Mouse (Mus musculus) layer of hippocampus, adult 9-10 months (tissue): ENCODE results near the gene Snrpf.

ENCODE experiments used
- DNase-seq: peaks from one replicate; pipeline ENCODE4 v3.0.0; 2022; ENCODE audit warnings: low spot score

The Snrpf gene

DNA sequence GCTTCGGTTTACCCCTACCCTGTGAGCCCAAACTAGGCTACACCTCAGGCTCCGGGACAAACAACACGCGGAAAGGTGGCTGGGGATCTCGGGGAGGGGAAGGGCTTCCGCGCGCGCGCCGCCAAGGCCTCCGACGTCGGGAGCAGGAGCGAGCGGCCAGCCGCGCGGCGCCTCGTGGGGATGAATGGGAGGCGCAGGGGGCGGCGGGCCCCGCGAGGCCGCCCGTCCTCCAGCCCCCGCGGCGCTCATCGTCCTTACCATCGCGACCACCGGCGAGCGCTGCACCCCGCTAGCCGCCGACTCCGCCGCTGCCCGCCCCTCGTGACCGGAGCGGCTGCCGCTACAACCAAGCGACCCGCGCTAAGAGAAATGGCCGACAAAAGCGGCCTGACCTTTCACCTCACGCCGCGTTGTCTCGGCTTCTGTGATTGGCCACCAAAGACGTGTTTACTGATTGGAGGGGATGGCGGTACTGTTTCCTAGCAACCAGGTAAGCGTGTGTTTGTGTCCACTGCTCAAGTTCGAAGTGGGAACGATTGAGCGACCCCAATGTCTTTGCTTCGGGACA, at the start of gene Snrpf:
Gene Snrpf, minus strand, starts transcription at position 426 of the 568 bp plus-strand sequence.
- DNase-seq, result peak; percentile 95

DNA sequence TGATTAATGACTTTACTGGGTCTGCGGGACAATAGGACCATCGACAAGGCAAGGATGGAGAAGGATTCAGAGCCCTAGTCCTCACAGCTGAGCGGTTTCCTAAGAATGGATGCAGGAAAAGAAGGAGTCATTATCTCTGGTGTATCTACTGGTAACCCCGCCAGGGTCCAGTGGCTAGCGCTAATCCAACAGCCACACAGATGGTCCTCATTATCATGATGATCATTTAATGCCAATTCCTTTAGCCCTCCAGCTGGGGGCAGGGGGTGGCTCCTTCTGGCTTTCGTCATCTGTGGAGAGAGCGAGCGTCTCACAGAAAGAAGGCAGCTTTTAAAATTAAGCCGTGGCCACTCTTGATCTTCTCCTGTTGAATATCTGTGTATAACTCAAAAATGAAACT, 46.4 kb upstream of the Snrpf start:
- DNase-seq, result no peak

DNA sequence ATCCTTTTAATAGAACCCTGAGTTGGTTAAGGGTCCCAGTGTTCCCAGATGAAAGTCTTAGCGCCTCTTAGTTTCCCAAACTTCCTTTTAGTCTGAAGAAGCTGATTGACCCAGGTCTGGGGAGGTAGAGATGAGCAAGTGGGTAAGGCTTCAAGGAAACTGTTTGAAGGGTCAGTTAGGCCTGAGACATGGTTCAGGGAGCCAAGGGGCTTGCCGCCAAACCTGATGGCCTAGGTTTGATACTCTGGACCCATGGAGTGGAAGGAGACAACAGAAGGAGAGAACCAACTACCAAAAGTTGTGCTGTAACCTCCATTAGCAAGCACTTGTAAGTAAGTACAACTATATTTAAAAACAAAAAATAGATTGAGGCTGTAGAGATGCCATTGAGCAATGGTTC, 44.5 kb upstream of the Snrpf start:
- DNase-seq, result no peak

GRCm38 (mm10) chr10:93633563-93633962, 44.1 kb upstream of the Snrpf start:
- no peak for DNase-seq

- no peak for DNase-seq
Measured at GRCm38 (mm10) chr10:93632086-93632485, 42.6 kb upstream of the Snrpf start.

DNA sequence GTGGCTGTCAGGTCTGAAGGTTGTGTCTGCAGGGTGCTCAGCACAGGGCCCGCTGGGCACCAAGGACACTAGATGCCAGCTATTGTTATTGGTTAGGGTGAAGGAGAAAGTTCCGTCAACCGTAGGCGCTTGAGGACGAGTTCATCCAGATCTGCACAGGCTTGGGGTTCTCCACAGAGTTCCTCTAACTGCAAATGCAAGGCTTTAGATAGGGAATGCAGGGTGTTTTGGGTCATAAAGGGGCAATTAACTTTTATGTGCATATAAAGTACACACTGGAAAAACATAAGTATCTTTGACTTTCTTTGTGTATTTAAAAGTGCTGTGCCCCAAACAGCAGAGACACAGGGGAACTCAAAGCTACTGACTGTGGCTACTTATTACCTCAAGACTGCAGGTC, 40.8 kb upstream of the Snrpf start:
- no peak for DNase-seq

DNA sequence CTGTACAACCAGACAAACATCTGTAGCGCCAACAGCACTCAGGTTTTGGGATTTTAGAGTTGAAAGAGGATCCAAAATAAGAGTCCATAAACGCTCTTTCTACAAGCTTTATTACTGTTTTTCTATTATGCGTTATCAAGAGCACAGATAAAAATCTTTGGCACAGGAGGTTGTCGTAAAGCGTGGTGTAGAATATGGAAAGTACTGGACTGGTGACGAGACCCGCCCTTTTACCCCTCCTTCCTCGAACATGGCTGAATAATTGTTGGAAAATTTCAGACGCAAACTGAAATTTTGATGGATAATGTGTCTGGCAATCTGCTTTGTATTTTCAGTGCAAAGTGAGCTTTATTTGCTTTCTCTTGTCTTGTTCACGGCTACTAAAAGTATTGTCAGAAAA, 34.6 kb upstream of the Snrpf start:
- DNase-seq, result no peak

GRCm38 (mm10) chr10:93623725-93624124, 34.2 kb upstream of the Snrpf start:
- DNase-seq, result no peak

DNA sequence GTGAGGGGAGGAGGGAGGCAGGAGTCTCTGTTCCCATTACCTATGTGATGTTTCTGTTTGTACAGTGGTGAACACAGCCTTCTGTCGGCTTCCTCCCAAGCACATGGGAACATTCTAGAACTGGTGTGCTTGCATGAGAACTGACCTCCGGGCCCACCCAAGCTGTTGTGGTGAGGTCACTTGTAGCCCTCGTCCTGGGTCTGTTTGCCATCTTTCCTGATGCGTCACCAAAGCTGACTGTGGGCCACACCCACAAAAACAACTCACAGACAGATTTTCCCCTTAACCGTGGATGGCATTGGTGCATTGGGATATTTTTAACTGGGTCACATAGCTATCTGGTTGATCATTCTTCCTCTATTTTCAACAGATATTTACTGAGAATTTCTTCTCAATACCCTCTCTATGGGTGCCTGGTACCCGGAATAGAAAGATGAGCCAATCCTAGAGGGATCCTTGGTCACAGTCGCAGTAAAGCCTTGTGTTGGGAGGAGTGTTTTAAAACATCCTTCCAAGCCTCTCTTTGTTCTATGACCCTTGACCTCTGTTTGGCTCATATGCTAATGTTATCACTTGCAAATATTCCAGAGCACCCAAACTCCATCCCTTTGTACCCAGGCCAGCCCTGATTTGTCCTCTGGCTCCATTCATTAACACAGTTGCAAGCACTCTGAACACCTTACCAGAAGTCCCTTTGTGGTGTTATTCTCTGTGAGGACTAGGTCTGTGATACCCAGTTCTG, 31.1 kb upstream of the Snrpf start:
- no peak for DNase-seq

GRCm38 (mm10) chr10:93614850-93615249, 25.3 kb upstream of the Snrpf start:
- no peak for DNase-seq

- DNase-seq, result no peak
Measured at GRCm38 (mm10) chr10:93611419-93612007, 22.0 kb upstream of the Snrpf start.

DNA sequence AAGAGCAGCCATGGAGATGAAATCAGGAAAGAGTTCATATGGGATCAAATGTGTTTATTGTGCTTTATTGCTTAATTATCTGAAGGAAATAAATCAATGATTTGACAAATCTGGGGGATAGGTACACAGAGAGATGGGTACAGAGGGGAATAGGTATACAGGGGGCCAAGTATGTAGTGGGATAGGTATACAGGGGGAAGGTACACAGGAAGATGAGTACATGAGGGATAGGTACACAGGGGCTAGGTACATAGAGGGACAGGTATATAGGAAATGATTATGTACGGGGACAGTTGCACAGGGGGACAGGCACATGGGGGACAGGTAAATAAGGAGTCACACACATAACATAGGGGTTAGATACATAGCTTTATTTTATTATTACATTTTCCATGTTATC, 21.4 kb upstream of the Snrpf start:
- DNase-seq, result no peak

GRCm38 (mm10) chr10:93609236-93609635, 19.7 kb upstream of the Snrpf start:
- no peak for DNase-seq

GRCm38 (mm10) chr10:93608051-93608450, 18.5 kb upstream of the Snrpf start:
- no peak for DNase-seq

DNA sequence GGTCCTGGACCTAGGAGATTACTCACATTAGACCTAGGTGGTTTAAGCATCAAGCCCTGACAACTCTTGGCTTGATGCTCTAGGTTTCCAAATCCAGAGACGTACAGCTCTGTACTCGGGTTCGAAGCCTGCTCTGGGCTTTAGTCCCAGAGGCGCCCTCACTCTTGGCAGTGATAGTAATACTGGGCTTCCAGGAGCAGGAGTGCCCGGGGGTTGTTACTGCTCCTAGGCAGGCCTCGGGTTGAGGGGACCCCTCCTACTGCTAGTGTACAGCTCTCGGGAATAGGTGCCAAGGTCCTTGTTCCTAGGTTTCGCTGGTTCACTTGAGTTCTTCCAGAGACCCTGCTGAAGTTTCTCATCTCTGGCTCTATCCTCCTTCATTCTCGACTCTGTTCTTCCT, 16.8 kb upstream of the Snrpf start:
- DNase-seq, result no peak

DNA sequence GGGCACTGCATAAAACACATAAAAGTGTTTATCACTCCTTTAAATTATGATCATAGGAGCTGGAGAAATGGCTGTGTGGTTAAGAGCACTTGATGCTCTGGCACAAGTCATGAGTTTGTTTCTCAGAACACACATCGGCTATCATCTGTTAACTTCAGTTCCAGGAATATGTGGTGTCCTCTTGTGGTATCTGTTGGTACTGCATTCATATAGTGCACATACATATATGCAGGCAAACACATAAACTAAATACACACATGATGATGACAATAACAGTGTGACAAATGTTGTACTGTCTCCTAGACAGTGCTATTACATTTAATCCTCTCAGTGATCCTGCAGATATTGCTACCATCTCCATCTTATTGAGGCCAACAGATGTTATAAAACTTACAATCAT, 13.8 kb upstream of the Snrpf start:
- no peak for DNase-seq

GRCm38 (mm10) chr10:93602309-93602708, 12.8 kb upstream of the Snrpf start:
- no peak for DNase-seq

DNA sequence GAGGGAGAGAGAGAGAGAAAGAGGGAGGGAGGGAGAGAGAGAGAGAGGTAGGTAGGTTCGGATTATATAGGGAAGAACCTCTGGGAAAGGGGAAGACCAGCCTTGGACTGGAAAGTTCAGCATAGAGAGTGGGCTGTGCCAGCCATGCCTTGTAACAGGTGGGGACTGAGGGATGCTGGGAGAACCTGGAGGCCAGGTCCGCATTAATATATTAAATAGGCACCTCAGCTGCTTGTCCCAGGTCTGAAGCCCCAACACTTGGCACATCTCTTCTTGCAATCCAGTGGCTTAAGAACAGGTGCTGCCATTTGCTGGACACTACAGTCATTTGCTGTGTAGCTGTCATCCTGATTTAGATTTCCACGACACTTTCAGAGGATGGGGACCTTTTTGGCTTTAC, 7.1 kb upstream of the Snrpf start:
- DNase-seq, result no peak

DNA sequence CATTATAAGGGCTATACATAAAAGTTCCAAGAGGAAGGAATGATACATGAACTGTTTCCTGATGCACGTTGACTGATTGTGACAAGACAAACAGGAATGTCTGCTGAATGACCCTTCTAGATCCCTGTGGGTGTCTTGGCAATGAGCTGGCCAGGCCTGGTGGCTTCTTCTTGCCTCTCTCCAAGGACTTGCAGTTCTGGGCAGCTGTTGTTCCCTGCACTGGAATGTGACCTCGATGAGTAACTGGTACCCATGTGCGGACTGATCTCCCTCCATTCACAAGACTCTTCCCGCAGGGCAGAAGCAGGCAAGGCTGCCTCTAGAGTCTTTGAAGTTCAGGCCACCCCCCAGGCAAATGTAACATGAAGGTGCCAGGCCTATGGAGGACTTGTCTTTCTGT, 6.3 kb upstream of the Snrpf start:
- DNase-seq, result no peak

DNA sequence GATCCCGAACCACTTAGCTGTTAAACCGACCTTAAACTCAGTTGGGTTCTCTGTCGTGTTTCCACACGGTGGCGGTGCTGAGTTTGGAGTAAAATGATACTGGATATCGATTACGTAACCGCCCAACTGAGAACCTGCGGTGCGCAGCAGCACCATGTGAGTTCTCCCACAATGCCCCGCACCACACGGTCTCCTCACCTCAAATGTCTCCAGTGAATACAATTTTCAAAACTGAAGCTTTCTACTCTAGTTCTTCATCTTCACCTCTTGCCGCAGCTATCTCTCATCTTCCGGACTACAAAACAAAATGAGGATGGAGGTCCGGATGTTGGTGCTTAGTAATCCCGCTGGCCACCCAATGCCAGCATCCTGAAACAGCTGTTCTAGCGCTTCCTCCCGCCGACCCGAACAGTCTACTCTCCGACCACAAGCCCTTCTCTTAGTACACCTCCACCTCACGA, 4.5 kb upstream of the Snrpf start:
- DNase-seq, result peak; percentile 85

- DNase-seq, result no peak
Measured at GRCm38 (mm10) chr10:93592456-93592855, 3.0 kb upstream of the Snrpf start.

DNA sequence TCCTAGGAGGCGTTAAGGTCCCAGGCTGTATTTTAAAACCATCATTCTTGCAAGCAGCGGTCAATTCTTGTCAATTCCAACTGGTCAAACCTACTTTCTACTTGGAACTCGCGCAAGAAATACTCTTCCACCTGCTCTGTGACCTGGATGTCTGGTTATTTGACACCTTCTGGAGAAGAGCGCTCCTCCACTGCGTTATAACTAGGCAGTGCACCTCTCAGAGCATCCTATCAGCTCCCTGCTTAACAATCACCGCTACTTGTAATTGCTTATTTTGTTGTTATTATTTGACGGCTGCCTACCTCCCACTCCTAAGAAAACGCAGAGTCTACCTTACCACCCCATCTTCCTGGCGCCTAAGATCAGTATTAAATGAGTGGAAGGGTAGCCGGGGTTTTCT, 710 bp downstream of the Snrpf start:
- no peak for DNase-seq

GRCm38 (mm10) chr10:93577271-93577886, 12.1 kb downstream of the Snrpf start:
- peak; percentile 63 for DNase-seq
